Mouse (Mus musculus) cerebellum, adult 18-20 months (tissue): ENCODE results near the gene Gfm2.
A peak's percentile ranks its signal among the peaks of the same experiment; 100 is the strongest.
"Not testable (repeated sequence)": the region's sequence is repeated elsewhere in the genome, so short reads cannot be mapped to it uniquely, and the experiment has no call there.

Experiments
- DNase-seq, 2 experiments: peaks; one replicate each; pipeline ENCODE4 v3.0.0; 2021

Gfm2 gene

DNA sequence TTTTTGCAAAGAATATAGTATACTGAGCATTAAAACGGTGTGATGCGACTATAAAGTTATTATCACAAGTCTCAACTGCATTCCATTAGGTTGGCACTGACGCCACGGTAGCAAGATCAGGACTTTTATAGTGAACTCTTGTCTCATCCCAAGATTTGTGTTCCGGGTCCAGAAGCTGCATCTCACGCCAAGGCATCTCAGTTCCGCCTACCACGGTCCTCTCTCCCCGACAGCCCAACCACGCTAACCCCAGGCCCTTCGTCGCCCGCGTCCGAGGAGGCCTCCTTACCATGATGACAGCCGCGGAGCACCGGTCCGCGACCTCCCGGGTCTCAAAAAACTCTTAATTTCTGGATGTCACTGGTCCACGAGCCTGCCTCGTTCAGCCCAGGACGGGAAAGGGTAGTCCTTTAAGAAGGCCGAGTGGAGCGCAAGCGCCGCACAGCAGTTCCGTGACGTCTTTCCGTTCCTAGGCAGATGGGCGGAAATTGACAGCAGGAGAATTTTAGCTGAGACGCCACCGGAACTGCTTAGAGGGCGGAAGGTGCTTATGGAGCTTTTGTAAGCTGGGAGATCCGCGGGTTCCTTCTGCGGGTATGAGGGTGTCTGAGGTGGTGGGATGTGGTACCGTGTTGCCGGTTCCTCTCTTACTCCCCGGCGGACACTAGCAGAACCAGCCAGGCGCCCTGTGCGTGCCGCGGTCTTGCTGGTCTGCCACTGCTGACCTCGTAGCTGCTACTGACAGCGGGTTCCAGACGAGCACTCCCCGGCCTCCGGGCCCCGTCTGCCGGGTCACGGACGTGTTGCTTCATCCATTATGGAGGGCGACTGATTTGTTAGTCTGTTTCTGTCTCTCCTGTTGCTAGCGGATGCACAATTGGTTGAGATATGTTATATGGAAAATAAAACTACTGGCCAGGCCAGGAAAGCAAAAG lies at the start of gene Gfm2, which contains the start of gene Nsa2:
Gfm2 (plus strand) TSS at position 472 of the 935 bp plus-strand sequence.
Nsa2 (minus strand) TSS at position 472 of the 935 bp plus-strand sequence.
- peak; percentile 89 to 90 for DNase-seq

DNA sequence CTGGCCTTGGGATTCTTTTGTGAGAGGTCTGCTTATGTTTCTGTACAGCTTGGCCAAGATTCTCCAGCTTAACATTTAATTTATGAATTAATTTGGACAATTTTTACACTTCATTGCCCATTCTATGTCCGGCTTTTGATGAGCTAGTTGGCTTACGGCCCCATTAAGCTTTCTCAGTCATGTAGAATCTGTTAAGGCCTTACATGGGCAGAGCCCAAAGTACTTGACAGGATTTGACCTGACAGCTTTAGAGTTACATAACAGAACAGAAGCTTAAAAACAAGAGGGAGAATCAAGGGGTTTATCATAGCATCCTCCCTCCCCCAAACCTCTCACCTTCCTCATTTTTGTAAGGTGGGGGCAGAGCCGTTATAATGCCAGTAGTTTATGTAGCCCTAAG lies 49.6 kb upstream of the Gfm2 start:
- no peak for DNase-seq

DNA sequence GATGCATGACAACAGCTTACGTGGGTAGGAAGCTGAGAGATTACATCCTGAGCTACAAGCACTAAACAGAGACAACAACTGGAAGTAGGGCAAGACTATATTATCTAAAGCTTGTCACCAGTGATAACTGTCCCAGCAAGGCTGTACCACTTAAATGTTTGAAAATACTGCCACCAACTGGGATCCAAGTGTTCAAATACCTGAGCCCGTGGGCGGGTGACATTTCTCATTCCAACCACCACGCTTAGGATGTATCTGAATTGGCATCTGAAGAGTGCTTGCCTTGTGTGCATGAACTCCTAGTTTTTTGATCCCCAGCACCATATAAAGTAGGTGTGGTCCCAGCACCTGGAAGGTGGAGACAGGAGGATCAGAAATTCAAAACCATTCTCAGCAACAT lies 42.0 kb upstream of the Gfm2 start:
- DNase-seq = no peak

DNA sequence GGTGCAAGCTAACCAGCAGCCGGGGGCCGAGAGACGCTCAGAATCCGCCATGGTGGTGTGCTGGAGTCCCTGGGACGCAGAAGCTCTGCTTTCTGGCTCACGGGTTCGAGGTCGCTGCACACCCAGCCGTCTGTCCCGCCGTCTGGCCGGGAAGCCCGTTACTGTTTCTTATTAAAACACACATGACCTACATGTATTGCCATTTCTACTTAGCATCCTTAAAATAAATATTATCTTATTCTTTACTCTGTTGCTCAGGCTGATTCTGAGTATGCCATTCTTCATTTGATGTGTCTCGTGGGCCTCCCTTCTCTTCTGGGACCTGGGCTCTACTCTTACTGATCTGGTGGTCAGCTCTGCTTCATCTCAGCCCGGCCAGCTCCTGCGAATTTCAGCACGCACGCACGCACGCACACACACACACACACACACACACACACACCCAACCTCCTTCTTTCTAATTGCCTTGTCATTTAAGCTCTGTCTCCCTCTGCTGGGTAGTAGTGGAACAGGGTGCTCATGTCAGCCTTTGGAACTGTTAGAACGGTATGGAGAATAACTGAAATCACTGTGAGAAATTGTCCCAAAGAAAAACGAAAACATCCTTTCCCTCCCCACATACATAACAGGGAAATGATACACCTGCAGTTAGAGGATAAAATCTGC lies 38.4 kb upstream of the Gfm2 start, which contains the start of gene Gm6169:
Gm6169 (minus strand) TSS at position 51 of the 666 bp plus-strand sequence.
- peak; percentile 43 to 47 for DNase-seq

DNA sequence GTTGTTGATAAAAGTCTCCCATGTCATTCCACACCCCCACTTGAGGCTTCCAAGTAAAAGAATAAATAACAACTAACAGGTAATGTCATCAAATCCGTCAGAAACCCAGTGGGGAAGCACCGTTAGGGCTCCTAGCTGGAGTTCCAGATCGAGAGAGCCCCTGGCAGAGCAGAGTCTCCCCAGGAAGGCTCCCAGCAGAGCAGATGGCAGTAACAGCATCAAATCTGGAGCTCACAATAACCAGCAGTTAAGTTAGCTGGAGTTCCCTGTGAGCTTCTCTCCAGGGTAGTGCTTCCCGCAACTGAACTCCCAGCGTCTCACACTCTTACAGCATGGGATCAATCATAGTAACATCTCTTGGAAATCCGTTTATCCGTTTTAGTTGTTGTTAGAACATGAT lies 32.7 kb upstream of the Gfm2 start:
- no peak for DNase-seq

DNA sequence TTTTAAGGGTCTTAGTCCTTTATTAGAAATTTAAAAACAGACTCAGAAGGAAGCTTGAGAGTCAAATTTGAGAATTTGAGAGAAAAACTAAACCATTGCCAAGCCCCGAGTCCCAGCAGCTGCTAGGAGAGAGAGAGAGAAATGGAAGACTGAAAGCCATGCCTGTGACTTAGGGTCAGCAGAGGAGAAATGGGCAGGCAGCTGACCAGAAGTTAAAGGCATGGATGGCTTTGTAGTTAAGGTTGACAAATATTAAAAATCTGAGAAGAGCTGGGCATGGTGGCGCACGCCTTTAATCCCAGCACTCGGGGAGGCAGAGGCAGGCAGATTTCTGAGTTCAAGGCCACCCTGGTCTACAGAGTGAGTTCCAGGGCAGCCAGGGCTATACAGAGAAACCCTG lies 30.0 kb upstream of the Gfm2 start:
- not testable (repeated sequence) for DNase-seq

DNA sequence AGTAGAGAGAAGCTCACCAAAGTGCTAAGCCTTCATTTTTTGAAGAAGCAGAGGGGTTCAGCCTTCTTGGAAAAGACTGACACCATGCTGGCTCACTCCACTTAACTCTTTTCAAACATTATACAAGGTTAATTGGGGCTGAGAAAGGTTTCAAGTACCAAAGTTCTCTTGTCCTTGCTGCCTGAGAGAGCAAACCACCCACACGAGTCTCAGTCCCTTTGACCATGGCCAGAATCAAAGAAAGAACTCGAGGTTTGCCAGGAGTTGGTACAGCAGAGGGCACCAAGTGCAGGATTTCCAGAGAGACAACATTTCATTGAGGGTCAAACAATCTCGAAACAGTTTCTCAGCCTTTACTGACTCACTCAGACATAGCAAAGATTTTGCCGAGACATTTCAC lies 28.7 kb upstream of the Gfm2 start:
- DNase-seq = no peak

DNA sequence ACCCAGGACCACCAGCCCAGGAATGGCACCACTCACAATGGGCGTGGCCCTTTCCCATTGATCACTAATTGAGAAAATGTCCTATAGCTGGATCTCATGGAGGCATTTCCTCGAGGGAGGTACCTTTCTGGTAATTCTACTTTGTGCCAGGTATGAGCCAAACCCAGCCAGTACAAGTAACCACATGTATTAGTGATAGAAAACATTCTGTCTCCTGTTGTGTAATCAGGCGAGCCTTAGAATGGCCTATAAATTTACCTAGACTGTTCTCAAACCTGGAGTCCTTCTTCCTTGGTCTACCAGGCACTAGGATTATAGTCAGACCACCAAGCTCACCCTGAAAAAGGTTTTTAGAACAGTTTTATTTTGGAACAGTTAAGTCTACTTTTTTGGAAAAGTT lies 16.4 kb upstream of the Gfm2 start:
- DNase-seq = no peak

DNA sequence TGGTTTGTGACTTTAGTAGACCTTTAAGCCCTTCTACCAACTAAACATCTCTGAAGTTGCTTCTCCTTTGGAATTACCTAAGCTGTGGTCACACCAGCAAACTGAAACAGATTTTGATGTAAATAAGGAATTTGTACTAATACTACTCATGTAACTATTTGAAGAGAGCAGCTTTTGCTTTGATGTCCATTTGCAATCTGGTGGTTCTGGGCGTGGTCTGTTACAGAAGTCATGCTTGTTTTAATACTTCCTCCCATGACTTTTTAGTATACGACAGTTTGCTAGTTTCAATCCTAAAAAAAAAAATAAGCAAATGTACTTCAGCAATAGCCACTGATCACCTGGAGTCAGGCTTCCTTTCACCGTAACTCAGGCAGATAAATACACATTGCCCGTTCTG lies 8.1 kb upstream of the Gfm2 start:
- DNase-seq = not testable (repeated sequence)

DNA sequence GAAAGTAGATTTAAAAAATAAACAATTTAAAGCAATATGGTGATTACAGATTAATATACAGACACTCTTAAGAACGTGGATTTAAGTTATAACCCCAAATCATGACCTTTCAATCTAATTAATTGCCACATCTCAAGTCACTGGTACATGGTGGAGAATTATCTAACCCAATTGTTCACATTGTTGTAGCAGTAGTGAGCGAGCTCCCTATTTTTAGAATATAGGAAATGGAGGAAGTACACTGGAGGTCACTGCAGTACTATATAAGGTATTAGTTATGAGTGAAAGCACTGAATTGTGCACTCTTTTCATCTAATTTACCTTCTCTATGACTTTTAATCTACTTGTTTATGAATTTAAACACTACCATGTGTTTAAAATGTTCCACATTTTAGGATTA lies 7.3 kb upstream of the Gfm2 start:
- not testable (repeated sequence) for DNase-seq

DNA sequence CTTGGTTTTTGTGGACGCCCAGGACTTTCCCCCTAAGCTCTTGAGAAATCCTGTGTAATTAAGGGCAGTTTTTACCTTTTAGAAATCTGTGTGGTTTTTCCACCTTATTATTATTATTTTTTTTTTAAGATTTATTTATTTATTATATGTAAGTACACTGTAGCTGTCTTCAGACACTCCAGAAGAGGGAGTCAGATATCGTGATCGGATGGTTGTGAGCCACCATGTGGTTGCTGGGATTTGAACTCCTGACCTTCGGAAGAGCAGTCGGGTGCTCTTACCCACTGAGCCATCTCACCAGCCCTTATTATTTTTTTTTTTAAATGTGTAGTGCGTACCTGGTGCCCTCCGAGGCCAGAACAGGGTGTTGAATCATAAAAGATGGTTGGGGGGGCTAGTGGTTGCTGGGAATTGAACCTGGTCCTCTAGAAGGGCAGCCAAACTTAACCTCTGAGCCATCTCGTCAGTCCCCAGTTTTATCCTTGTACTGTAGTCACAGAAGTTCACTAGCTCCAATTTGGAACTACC lies 731 bp downstream of the Gfm2 start:
- DNase-seq = not testable (repeated sequence)

DNA sequence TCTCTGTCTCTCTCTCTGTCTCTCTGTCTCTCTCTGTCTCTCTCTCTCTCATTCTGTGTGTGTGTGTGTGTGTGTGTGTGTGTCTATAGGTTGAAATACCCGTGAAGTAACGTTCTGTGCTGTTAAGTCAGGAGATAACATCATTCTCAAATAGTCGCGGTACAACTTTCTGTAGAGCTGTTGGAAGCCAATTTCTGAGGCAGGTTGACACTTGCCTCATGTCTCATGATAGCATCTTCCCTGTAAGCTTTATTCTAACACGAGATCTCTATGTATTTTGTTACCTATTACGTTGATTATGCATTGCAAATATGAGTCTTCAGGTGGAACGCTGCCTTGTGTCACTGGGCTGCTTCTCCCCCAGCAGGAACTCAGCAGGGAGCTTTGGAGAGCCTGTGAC lies 4.6 kb downstream of the Gfm2 start:
- no peak for DNase-seq

DNA sequence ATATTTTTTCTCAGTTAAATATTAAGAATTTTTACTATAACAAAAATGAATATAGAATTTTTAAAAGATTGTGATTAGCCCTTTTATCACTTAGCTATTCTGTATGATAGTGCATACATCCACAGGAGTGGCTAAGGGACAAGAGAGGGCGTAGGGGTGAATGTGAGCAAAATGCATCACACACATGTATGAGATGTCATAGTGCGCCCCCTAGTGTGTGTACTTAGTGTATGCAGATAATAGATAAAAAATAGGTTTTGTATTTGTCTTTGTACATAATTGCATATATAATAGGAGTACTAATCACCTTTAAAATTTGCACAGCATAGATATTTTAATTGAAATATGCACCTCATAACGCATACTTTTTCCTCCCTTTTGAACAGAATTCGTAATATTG lies 8.1 kb downstream of the Gfm2 start:
- peak; percentile 41 to 59 for DNase-seq

DNA sequence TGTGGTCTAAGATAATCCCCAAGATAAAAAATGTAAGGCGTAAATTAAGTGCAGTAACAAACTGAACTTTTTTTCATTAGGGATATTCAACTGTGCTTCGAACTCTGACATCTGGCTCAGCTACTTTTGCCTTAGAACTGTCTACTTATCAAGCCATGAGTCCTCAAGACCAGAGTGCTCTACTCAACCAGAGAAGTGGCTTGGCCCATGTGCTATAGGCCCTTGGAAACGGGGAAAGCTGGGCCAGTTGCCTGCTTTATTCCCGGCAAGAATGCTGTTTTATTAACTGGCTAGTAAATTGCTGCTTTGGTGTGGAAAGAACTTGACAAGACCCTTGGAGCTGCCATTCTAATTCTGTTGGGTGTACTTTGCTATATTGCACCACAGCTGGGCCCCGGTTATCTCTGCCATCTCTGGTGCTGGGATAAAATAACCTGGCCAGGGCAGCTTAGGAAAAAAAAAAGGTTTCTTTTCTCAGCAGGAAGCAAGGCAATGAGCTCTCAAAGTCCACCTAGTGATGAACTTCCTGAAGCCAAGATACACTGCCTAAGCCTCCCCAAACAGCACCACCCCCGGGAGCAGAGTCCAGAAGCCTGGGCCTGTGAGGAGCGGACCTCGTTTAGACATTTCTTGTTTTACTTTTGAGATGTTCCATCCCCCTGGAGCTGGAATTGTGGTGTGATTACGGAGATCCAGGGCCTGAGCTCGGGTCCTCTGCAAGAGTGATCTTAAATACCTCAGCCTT lies 38.0 kb downstream of the Gfm2 start:
- no peak for DNase-seq

DNA sequence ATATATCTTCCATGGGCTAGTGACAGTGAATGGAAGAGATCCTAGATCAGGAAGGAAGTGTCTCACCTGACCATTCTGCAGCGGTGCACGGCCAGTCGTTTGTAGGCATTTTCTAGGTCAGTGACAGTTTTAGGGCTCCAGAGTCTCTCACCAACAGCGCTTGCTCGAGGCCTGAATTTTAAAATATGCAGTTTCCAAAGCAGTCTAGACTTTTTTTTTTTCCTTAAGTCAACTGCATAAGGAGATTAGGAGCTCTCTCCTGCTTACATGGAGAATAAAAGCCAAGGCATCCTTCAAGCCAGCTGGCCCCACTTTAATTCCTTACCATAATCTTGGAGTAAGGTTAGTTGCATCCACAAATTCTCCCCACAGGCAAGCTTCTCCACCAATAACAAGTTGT lies 39.0 kb downstream of the Gfm2 start:
- no peak for DNase-seq

DNA sequence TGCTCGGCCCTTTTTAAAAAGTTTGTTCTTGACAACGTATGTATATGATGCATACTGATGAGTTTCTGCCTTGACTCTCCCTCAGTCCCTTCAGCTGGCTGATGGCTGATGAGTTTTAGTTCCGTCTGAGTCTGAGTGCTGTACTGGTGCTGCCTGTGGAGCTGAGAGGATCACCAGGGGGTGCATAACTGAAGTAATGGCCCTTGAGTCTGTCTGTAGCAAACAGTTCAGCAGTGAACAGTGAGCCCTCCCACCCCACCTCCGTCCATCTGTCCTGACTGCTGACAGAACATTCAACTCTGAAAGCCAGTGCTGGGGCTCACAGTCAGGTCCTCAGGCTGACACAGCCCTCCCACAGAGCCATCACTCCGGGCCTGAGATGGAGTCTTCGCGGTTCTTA lies 41.2 kb downstream of the Gfm2 start:
- DNase-seq = no peak

DNA sequence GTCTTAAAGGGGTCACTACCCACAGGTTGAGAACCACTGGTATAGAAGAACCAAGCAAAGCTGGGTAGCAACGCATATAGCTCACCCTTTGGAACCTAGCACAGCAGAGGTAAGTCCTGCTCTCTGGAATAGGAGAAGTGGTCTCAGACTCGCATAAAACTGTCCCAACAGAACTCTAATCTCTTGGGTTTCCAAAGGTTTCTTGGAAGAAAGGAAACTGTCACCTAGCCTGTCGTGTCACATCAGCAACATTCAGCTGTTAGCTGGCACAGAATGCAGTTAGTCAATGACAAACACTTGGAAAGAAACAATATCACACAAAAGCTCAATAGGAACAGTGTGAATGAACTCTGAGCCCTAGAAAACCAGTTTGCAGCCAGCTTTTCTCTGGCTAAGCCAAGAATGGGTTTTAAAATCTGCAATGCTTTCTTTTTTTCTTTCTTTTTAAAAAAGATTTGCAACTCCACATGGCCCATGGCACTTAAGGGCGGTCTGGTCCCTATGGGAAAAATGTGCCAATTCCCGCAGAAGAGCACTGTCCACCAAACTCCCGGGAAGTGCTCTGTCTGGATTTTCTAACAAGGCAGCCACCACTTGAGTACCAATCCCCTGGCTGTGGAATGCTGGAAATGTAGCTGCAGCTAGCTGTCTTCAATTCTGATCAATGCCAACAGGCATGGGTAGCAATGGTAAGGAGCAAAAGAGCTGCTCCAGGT lies 42.5 kb downstream of the Gfm2 start:
- no peak for DNase-seq

DNA sequence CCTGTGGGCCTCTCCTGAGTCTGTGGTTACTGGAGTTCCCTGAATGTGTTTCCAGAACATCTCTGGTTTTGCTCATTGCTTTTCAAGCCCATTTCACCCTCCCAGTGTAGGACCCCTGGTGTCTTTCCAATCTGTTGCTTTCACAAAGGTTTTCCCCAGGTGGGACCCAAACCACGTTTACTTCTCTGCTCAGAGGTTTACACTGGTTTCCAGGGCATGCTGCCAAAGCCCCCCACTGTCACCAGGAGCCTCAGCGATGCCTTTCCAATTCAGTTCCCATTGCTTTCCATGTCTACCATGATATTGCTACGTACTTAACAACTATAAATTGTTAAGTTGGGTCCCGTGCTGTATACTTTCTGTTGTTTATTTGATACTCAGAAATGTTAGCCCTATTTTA lies 45.1 kb downstream of the Gfm2 start:
- no peak for DNase-seq

DNA sequence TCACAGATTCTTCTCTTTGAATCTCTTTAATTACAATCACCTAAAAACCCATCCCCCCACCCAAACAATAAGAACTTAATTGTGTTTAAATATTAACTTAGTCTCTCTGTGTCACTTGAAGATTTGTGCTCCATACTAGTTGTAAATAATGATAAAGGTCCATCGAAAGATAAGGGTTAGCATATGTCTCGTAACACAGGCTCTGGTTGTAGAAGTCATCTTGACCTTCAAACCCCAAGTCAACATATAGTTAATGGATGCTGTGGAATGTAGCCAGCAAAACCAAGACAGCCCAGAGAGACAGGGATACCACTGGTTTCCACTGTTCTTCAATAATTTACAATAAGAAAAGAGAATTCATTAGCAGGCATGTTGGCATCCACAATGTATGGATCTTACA lies 46.4 kb downstream of the Gfm2 start:
- no peak for DNase-seq

DNA sequence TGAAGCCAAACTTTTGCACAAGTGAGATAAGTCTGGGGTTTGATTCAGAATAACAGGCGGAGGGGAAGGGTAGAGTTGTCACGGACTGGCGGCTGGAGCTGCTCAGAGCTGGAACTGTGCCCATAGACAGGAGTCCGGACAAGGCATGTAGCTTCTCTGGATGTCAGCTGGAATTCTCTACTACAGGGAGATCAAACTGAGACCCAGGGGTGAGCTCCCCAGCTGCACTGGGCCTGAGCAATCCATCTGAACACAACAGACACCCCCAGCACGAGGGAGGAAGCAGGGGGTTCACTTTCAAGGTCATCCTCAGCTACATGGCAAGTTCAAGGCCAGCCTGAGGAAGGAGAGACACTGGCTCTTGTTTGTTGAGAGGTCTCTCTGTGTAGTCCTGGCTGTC lies 46.9 kb downstream of the Gfm2 start:
- no peak for DNase-seq

DNA sequence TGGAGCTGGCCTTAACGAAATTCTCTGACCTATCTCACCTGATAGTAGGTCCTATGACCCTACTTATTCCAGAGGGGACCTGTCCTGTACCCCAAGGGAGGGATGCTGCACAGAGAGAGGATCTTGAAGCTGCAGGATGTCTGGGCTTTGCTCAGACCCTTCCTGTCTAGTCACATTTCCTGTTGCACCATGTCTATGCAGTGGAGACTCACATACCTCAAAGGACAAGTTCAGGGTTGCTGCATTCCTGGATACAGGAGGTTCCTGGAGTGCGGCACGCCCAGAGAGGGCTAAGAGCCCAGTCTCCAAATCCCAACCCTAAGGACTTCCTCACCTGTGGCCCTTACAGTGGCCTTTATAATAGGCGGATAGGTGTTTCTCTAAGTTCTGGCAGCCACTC lies 48.6 kb downstream of the Gfm2 start:
- no peak for DNase-seq

DNA sequence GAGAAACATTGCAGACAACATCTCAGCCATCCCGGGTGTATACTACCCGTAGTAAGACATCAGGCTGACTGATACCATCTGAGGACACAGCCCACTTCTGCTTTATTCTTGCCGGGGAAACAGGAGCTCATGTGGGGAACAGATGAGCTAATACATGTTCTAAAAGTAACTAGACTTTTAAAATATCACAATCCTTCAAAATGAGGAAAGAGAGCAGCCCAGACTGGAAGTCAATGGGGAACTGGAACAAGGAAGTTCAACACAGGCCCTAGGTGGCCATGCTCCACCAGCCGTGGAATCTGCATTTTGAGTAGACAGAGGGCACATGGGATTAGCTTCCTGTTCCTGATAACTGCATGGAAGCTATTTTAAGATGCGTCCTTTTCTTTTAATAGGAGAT lies 50.0 kb downstream of the Gfm2 start:
- no peak for DNase-seq
